Mouse (Mus musculus) T-helper 17 cell (primary cell): ENCODE results near the gene Sh2b3.

Source experiments
- in situ Hi-C, 2 experiments: fragments of 300-600 bp; cut with MboI, MseI; formaldehyde crosslinking; loops; 1 replicate in 1 of 2; 2 replicates in 1 of 2; pipeline ENCODE4 v1.15.1; 2025; ENCODE audit warnings: high pct_unique_total_duplicates in 2 of 2

The Sh2b3 gene

DNA sequence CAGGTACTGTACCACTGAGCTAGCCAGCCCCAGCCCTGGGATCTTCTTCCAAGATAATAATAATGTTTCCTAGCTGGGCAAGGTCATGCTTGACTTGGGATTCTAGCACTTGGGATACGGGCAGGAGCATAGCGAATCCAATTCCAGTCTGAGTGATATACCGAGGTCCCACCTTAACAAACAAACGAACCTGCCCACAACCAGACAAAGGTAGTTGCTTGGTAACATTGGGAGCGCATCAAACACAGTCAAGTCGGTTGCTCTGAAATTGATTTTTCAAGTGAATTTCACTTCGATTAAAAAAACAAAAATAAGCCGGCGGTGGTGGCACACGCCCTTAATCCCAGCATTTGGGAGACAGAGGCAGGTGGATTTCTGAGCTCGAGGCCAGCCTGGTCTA lies 8.9 kb upstream of the Sh2b3 start:
- in situ Hi-C loops = loop anchor here (25.0 kb wide), 2 partner anchors 991 to 1291 kb away; partner anchors contain the start of genes Rhof (in 1 of the 2) and Setd1b (in 1 of the 2)

DNA sequence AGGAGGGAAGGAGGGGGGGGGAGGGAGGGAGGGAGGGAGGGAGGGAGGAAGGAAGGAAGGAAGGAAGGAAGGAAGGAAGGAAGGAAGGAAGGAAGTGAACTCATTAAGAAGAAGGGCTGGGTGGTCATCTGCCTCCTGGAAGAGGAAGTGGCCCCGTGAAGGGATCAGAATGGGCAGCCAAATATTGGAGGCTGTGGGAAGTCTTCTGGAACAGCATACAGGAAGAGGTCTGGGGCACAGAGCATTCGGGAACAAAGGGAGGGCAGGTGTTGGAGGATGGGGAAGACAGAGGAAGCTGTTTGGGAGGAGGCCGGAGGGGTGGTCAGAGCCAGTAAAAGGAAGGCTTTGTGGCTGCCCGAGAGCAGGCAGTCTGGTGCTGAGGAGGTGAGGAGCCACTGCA lies 7.9 kb upstream of the Sh2b3 start:
- in situ Hi-C loops = loop anchor here (25.0 kb wide), 2 partner anchors 992 to 1292 kb away; partner anchors contain the start of genes Rhof (in 1 of the 2) and Setd1b (in 1 of the 2)

DNA sequence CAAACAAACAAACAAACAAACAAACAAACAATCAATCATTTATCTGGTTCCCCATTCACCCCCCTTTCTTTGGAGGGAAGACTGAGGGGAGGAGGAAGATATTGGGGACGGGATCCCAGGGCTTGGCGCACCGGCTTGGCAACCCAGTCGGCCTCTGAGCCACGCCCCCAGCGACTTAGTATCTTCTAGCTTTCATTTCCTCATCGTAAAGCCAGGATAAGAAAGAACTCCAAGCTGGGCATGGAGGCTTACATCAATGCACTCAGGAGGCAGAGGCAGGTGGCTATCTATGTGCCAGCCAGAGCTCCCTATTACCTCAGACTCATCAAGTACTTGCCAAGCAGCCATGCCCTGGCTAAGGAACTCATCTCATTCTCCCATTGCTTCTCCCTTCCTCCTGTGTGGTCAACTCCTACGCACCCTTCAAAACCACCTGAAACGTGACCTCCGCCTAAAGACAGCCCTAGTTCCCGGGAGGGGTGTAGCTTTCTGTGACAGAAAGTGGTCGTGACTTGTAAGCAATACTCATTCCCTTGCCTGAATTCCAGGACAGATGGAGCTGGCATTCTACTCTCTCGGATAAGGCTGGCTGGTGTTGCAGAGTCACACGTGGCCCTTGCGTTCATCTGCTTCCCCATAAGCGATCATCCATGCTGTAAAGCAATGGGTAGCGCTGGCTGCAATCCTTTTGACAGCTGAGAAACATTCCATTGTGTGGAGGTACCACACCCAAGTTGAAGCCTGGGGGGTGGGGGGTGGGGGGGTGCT lies 5.9 kb upstream of the Sh2b3 start:
- in situ Hi-C loops = loop anchor here (5.0 to 25.0 kb wide), 5 partner anchors 46 to 1294 kb away; partner anchors contain the start of genes Rhof (in 1 of the 2) and Setd1b (in 1 of the 2)

DNA sequence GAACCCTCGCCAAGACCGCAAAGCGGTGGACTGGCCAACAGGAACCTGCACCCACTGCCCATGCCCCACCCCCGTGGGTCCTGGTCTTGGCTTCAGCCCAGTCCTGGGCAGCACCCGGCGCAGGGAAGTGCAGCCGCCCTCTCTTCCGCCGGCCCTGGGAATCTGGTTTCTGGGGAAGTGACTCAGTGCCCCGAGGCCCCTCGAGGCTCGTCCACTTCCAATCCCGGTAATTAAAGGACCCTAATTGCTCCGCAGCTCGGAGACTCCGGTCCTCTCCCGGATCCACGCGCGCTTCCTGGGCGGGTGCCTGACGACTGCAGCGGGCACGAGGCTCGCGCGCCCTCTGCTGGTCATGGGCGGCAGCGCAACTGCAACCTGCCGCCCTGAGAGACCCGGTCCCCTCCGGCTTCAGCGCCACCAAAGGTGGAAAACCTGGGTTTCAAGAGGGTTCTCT lies 5.2 kb upstream of the Sh2b3 start:
- in situ Hi-C loops = loop anchor here (5.0 to 25.0 kb wide), 5 partner anchors 45 to 1295 kb away; partner anchors contain the start of genes Rhof (in 1 of the 2) and Setd1b (in 1 of the 2)

DNA sequence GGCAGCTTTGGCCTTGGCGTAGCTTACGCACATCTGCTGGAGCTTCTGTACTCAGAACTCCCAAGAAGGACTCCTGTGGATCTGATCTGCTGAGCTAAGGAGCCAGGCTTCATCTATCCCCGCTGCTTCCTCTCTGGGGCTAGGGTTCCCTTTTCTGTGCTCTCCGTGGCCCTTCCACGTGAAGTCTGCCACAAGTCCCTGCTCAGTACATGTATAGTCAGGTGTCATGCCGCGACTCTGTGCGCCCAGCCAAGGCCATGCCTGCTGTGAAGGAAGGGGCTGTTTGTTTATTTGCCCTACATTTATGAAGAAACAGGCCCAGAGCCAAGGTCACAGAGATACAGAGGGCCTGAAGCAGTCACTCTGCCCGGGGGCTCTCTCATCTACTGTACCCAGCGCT lies 4.5 kb upstream of the Sh2b3 start:
- in situ Hi-C loops = loop anchor here (5.0 to 25.0 kb wide), 5 partner anchors 45 to 1295 kb away; partner anchors contain the start of genes Rhof (in 1 of the 2) and Setd1b (in 1 of the 2)

DNA sequence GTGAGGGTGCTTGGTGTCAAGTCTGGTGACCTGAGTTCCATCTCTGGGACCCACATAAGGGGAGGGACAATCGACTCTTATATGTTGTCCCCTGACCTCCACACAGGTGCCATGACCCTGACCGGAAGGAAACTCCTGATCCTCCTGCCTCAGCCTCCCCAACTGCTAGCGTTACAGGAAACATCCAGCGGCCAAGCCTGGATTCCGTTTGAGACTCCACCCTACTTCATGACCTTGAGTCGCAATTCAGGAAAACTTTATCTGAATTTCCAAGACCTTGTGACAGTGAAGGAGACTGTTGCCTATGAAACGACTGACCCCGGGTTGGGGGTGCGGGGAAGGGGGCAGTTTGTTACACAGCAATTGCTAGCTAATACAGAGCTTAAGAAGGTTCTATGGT lies 4.1 kb upstream of the Sh2b3 start:
- in situ Hi-C loops = loop anchor here (5.0 to 25.0 kb wide), 5 partner anchors 44 to 1296 kb away; partner anchors contain the start of genes Rhof (in 1 of the 2) and Setd1b (in 1 of the 2)

DNA sequence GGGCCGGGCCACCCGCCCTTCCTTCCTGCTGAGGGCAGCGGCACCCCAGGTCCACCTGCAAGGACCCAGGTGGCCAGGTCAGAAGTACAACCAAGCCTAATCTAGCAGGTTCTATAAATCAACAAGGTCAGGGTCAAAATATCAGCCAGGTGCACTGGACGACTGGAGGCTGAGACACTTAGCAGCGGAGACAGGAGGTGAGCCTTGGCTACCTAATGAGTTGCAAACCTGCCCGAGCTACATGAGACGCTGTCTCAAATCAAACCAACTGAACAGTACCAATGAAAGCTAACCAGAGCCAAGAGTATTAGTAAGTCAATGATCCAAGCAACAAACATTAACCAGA lies 1.7 kb upstream of the Sh2b3 start:
- in situ Hi-C loops = loop anchor here (25.0 kb wide), 2 partner anchors 998 to 1298 kb away; partner anchors contain the start of genes Rhof (in 1 of the 2) and Setd1b (in 1 of the 2)

DNA sequence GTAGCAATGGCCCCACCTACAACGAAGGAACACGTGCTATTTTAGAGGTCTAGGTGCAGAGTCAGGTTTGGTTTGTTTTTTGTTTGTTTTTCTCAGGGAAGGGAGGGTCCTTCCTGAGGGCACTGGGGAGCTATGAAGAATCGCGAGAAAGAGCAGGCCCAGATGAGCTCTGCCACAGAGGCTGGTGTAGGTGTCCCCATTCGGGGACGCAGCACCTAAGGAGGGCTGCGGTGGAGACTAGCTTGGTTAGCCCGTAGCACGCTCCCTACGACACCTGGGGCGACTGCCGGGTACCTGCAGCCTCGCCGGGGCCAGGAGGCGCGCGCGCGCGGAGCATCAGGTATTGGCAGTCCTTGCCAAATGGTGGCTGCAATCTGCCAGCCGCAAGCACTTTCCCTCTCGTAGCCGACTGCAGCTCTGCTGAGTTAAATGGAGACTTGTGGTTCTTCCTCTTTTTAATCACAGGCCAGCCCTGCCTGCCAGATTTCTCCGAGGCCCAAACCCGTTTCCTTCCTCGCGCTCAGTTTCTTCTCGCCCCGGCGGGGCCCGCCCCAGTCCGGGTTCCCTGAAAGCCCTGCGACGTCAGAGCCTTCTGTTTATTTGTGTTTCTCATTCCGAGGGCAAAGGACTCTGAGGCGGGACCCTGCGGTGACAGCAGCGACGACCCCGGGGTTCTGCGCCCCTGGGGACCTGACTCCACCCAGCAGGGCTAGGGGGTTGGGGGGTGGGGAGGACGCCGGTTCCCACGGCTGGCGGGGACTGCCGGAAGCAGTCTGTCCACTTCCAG lies 1.1 kb upstream of the Sh2b3 start:
- in situ Hi-C loops = loop anchor here (25.0 kb wide), 2 partner anchors 999 to 1299 kb away; partner anchors contain the start of genes Rhof (in 1 of the 2) and Setd1b (in 1 of the 2)

DNA sequence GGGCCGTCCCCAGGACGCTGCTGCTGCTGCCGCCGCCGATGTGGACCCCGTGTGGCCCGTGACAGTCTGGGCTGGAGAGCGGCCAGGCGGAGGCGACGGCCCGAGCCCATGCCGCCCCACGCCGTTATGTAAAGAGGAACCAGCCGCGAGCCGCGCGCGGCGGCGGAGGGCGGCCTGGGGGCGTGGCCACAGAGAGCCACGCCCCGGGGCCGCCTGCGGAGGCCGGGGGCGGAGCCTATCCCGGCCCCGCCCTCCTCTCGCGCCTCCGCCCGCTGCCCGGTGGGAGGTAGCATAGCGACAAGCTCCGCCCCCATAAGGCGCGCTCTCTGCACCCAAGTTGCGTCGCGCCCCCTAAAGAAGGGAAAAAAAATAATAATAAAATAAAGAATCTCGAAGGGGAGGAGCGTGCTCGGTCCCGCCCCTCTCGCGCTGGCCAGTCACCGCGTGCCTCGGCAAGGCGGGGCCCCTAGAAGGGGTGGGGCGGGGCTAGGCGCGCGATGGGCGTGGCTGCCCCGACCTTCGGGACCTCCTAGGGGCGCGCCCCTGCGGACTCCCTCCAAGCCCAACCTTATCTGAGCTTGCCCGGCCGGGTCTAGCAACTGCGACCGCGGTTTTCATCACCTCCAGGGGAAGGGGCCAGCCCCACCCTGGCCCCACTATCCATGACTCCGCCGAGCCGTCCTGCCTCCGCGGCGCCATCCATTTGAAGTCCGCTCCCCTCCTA lies 592 bp downstream of the Sh2b3 start:
- in situ Hi-C loops = loop anchor here (25.0 kb wide), 2 partner anchors 1000 to 1300 kb away; partner anchors contain the start of genes Rhof (in 1 of the 2) and Setd1b (in 1 of the 2)

DNA sequence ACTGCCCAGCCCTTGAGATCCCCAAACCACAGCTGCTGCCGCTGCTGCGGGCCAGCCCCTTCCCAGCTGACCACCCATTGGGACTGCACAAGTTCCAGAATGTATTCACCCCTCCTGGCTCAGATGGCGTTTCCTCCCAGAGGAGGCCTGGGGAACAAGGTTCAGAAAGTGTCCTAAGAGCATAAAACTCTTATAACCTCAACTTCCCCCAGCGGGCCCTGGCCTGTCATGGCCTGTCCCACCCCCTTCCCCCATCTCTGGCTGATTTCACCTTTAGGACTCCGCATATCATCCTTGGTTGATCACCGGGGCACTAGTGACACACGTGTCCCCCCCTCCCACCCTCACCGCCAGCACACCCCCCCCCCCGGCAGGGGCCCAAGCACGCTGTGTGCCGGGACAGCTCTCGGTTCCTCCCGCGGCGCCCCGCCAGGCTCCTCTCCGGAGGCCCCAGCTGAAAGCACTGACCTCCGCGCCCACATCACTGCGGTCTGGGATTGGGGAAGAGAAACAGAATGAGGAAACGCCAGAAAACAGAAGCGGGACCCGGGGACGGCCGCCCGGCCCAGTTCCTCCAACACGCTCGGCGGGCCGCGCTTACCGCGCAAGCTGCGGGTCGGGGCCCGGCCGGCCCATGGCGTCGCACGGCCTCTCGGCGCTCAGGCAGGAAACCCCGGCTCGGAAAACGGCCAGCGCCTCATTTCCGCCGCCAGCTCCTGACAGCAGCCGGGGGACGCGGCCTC lies 1.3 kb downstream of the Sh2b3 start:
- in situ Hi-C loops = loop anchor here (25.0 kb wide), 2 partner anchors 1001 to 1301 kb away; partner anchors contain the start of genes Rhof (in 1 of the 2) and Setd1b (in 1 of the 2)

DNA sequence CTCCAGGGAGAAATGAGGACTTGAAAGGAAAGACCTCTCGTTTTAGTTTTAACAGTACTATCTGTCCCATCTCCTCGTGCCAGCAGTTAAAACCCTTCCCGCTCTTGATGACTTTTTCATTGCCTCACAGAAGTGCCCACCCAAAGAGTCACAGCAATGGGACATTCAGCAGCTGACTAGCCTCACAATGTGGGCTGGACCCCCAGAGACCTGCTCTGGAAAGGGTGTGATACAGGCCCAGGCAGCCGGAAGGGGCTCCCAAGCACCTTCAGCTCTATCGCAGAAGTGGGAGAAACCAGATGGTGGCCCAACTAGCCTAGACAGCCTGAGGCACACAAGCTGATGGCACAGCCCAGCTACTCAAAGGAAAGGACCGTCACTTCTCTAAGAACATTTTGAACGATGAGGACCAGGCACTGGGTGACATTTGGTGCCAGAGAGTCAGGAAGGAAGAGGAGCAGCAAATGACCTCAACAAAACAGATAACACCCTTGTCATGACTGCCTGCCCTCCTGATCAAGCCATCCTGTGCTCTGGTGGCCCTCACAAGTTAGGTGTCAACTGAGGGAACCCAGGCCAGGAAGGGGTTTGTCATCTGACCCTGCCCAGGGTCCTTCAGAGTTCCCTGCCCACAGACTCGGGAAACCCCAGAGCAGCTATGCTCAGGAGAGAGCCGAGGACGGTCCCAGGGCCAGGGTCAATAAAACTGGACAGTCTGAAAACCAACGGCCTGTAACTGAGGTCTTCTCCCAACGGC lies 2.3 kb downstream of the Sh2b3 start:
- in situ Hi-C loops = loop anchor here (25.0 kb wide), 2 partner anchors 1002 to 1302 kb away; partner anchors contain the start of genes Rhof (in 1 of the 2) and Setd1b (in 1 of the 2)

DNA sequence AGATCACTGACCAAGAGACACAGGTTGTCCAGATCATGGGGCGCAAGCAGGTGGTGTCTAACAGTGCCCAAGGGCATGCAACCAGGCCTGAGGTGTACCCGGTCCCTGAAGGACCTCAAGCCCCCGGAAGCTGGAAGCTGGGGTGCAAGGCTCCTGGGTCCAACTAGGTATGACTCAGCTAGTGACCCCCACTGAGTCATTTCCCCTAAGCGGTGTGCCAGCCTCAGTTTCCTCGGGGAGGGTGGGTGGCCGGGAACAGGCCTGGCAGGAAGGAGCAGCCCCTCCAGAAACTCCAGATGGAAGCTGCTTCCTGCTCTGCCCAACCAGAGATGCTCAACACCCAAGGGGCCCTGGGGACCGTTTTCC lies 3.2 kb downstream of the Sh2b3 start:
- in situ Hi-C loops = loop anchor here (25.0 kb wide), 2 partner anchors 1003 to 1303 kb away; partner anchors contain the start of genes Rhof (in 1 of the 2) and Setd1b (in 1 of the 2)

DNA sequence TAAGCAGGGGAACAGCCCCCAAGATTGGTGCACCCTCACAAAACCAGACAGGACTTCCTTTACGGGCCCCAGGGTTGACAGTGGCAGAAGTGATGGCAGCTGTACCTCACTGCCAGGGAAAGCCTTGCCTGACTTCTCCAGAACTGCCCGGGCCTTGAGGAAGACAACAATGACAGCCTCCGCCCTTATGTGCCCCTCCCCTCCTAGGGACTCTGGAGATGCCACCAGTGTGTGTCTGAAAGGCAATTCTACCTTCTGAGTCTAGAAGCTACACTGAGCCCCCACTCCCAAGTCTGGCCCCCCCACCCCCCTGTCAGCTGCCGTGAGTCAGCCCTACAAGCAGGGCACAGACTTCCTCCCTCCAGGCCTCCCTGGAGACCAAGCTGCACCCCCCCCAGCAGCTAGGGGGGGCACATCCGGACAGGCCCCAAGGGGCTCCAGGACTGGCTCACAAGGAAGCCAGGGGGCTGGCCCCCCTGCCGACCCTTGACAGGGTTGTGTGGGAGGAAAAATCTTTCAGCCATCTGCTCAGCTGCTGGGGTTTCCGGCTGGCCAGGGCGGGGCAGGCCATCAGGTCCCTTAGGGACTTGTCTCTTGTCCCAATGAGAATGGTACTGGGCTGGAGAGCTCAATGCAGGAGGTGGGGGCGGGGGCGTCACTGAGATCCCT lies 3.7 kb downstream of the Sh2b3 start:
- in situ Hi-C loops = loop anchor here (25.0 kb wide), 2 partner anchors 1004 to 1304 kb away; partner anchors contain the start of genes Rhof (in 1 of the 2) and Setd1b (in 1 of the 2)

DNA sequence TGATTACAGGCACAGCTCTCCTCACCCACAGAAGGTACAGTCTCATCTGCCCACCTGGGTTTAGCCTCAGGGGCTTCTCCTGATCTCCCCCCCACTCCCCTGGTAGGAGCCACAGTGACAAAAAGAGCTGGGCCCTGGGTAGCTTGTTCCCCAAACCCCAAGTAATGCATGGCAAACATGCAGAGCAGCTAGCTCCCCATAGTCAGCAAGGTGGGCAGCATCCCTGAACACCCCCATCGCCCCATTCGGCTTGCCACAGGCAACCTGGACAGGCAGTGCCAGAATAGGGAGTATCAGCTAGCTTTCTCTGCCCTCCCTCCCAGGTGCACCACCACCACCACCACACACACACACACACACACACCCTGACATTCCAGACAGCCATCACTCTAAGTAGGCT lies 4.3 kb downstream of the Sh2b3 start:
- in situ Hi-C loops = loop anchor here (25.0 kb wide), 2 partner anchors 1004 to 1304 kb away; partner anchors contain the start of genes Rhof (in 1 of the 2) and Setd1b (in 1 of the 2)

DNA sequence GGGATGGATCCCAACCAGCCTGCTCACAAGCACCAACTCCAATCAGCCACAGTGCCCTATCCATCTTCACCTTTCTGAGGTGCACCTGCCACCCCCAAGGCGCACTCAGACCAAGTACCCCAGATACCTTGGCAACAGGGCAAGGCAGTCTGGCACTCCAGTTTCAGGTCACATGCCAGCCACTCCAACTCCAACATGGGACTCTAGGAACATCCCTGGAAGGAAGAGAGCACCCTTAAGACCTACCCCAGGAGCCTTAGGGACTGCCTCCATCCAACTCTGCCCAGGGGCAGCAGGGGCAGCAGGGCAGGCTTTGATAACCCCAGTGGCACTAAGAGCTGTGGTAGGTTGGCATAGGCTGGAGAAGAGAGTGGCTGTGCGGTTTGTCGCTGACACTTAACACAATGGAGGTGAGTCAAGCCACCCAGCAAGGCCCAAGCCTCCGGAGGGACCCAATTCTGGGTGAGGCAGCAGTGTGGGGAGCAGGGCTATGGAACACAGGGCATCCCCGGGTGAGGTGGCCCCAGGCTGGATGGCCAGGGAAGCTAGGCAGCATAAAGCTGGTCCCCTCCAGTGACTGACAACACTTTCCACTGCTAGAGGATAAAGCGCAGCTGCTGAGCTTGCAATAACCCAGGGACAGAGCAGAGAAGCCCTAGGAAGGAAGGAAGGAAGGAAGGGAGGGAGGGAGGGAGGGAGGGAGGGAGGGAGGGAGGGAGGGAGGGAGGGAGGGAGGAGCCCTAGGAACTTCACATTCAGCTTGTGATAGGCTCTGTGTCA lies 4.9 kb downstream of the Sh2b3 start:
- in situ Hi-C loops = loop anchor here (25.0 kb wide), 2 partner anchors 1005 to 1305 kb away; partner anchors contain the start of genes Rhof (in 1 of the 2) and Setd1b (in 1 of the 2)

DNA sequence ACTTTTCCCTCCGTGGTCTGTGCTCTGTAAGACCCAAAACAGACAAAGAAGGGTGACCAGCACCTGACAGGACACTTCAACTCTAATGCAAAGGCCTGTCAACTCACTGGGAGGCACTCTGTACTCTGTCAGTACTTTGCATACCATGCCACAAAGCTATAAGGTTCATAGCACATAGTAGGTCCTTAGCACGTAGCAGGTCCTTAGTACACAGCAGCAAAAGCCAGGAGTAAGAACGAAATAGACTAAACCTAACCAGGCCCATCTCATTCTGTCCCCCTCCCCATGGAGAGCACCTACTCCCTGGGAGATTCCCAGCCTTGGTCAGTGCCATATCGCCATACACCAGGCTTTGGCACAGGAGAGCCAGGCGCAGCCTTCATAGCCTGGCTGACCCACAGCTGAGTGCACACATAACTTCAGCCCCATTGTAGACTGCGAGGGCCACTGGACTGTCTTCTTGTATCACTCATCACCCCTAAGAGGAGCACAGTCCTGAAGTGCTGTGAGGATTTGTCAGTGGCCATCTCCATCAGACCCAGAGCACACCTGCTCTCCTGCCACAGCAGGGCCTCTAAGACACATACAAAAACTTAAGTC lies 6.3 kb downstream of the Sh2b3 start:
- in situ Hi-C loops = loop anchor here (25.0 kb wide), 2 partner anchors 1006 to 1306 kb away; partner anchors contain the start of genes Rhof (in 1 of the 2) and Setd1b (in 1 of the 2)
